Mouse (Mus musculus): ENCODE measurements around the gene Gm44596.

- TF ChIP-seq CTCF (IDR thresholded peaks at IDR 0.05) (no peak), EP300 (IDR thresholded peaks at IDR 0.05; ENCODE audit: insufficient read depth, low read depth, low read length) (no peak)
Measured at GRCm38 (mm10) chr6:128408544-128409125, 33.3 kb downstream of the Gm44596 start.

All from heart, adult 2 months (tissue).